Mouse (Mus musculus): ENCODE data around the gene Hdc.

- TF ChIP-seq POLR2A (IDR thresholded peaks at IDR 0.05; ENCODE audit: borderline replicate concordance, control insufficient read depth, low read depth, low read length) (no peak), CTCF (IDR thresholded peaks at IDR 0.05; ENCODE audit: control insufficient read depth, insufficient read depth, low read length) (no peak)
These were observed 22.6 kb downstream of the Hdc start for GRCm38 (mm10) chr2:126596347-126597072.

Data from bone marrow, adult 2 months (tissue).